Mouse (Mus musculus) ovary, postnatal 36 days (tissue): ENCODE measurements around the gene Hsfy2.

Experiments used
- DNase-seq: peaks from one replicate; pipeline ENCODE4 v3.0.0; 2022; ENCODE audit warnings: low spot score, mixed read lengths

Gene Hsfy2

GRCm38 (mm10) chr1:56637335-56637734, at the start of gene Hsfy2:
TSS of gene Hsfy2 (minus strand) at chr1:56637435.
- DNase-seq: no peak

- DNase-seq: no peak
Measured at GRCm38 (mm10) chr1:56685053-56685557, 47.9 kb upstream of the Hsfy2 start.

- no peak for DNase-seq
Measured at GRCm38 (mm10) chr1:56684512-56684911, 47.3 kb upstream of the Hsfy2 start.

GRCm38 (mm10) chr1:56681258-56681657, 44.0 kb upstream of the Hsfy2 start:
- no peak for DNase-seq

GRCm38 (mm10) chr1:56675253-56675652, 38.0 kb upstream of the Hsfy2 start:
- DNase-seq: no peak

GRCm38 (mm10) chr1:56674601-56675000, 37.4 kb upstream of the Hsfy2 start:
- DNase-seq: no peak

GRCm38 (mm10) chr1:56671241-56671945, 34.2 kb upstream of the Hsfy2 start:
- DNase-seq: no peak

GRCm38 (mm10) chr1:56670509-56670908, 33.3 kb upstream of the Hsfy2 start:
- DNase-seq: no peak

- no peak for DNase-seq
Measured at GRCm38 (mm10) chr1:56664606-56665005, 27.4 kb upstream of the Hsfy2 start.

GRCm38 (mm10) chr1:56626824-56627223, 10.4 kb downstream of the Hsfy2 start:
- no peak for DNase-seq

GRCm38 (mm10) chr1:56624304-56624703, 12.9 kb downstream of the Hsfy2 start:
- DNase-seq: no peak

GRCm38 (mm10) chr1:56612384-56612783, 24.9 kb downstream of the Hsfy2 start:
- DNase-seq: no peak
